Mouse (Mus musculus): Measurements from ENCODE around the gene Esyt3.
A peak's percentile ranks its signal among the peaks of the same experiment; 100 is the strongest.

Esyt3 gene

GRCm38 (mm10) chr9:99353390-99353789 lies 5.0 kb downstream of the Esyt3 start:
- no peak for DNase-seq

- no peak for DNase-seq
These were observed 5.4 kb downstream of the Esyt3 start for GRCm38 (mm10) chr9:99352964-99353363.

- peak; percentile 71 to 73 for DNase-seq
These were observed 13.0 kb downstream of the Esyt3 start for GRCm38 (mm10) chr9:99345351-99345792.

GRCm38 (mm10) chr9:99341600-99341999 lies 16.8 kb downstream of the Esyt3 start:
- DNase-seq = no peak

- no peak for DNase-seq
These were observed 18.2 kb downstream of the Esyt3 start for GRCm38 (mm10) chr9:99340126-99340525.

- no peak for DNase-seq
These were observed 19.2 kb downstream of the Esyt3 start for GRCm38 (mm10) chr9:99339182-99339581.

GRCm38 (mm10) chr9:99338293-99338692 lies 20.1 kb downstream of the Esyt3 start:
- no peak for DNase-seq

GRCm38 (mm10) chr9:99336538-99336937 lies 21.8 kb downstream of the Esyt3 start:
- no peak for DNase-seq

GRCm38 (mm10) chr9:99326881-99327280 lies 31.5 kb downstream of the Esyt3 start:
- DNase-seq = no peak

- DNase-seq = no peak
These were observed 32.4 kb downstream of the Esyt3 start for GRCm38 (mm10) chr9:99325961-99326360.

GRCm38 (mm10) chr9:99325208-99325929 lies 33.0 kb downstream of the Esyt3 start:
- DNase-seq = no peak

GRCm38 (mm10) chr9:99320006-99320405 lies 38.4 kb downstream of the Esyt3 start:
- peak in 1 of 2 experiments; percentile 20 for DNase-seq

- DNase-seq = peak; percentile 56 to 59
These were observed 38.9 kb downstream of the Esyt3 start for GRCm38 (mm10) chr9:99319343-99319951.

GRCm38 (mm10) chr9:99306226-99306625 lies 52.1 kb downstream of the Esyt3 start:
- no peak for DNase-seq

GRCm38 (mm10) chr9:99304296-99304695 lies 54.1 kb downstream of the Esyt3 start:
- no peak for DNase-seq

Data from cerebellum, postnatal 10 days (tissue).